Mouse (Mus musculus): ENCODE measurements at regions not wholly inside any gene's neighbourhood (a gene's known extent, or its start where the extent isn't known, plus 50 kb on each side); places are given as distances from the start of the nearest gene placed in this dataset.

- TF ChIP-seq TAL1 (IDR thresholded peaks at IDR 0.05; ENCODE audit: low read length) (no peak), UBTF (IDR thresholded peaks at IDR 0.05; ENCODE audit: borderline replicate concordance, insufficient read depth, low read depth, low read length) (no peak), EP300 (IDR thresholded peaks at IDR 0.05; ENCODE audit: low read depth in 1 of 2, low read length in 2 of 2) (no peak), ETS1 (IDR thresholded peaks at IDR 0.05; ENCODE audit: low read depth, low read length) (no peak), HCFC1 (IDR thresholded peaks at IDR 0.05; ENCODE audit: low read depth, low read length) (no peak), ELF1 (IDR thresholded peaks at IDR 0.05; ENCODE audit: low read depth, low read length) (no peak), MEF2A (IDR thresholded peaks at IDR 0.05; ENCODE audit: extremely low read depth, insufficient replicate concordance, low read depth, low read length, poor library complexity, severe bottlenecking) (no peak), JUND (IDR thresholded peaks at IDR 0.05; ENCODE audit: low read depth, low read length) (no peak), MAFK (IDR thresholded peaks at IDR 0.05; ENCODE audit: borderline replicate concordance, low read depth, low read length) (no peak), POLR2AphosphoS2 (IDR thresholded peaks at IDR 0.05; ENCODE audit: low read length) (no peak), GATA1 (IDR thresholded peaks at IDR 0.05; ENCODE audit: low read depth, low read length) (no peak), CTCF (IDR thresholded peaks at IDR 0.05 in 2 of 3, conservative IDR thresholded peaks at IDR 0.05 in 1 of 3; ENCODE audit: control insufficient read depth in 1 of 3, insufficient read depth in 1 of 3, low read depth in 2 of 3, low read length in 3 of 3, poor library complexity in 1 of 3, severe bottlenecking in 1 of 3) (no peak), POLR2A (IDR thresholded peaks at IDR 0.05; ENCODE audit: control insufficient read depth in 1 of 2, insufficient read depth in 1 of 2, low read depth in 1 of 2, low read length in 2 of 2, poor library complexity in 1 of 2) (no peak), BHLHE40 (IDR thresholded peaks at IDR 0.05; ENCODE audit: borderline replicate concordance, low read depth, low read length) (no peak)
Measured at GRCm38 (mm10) chr2:106623680-106624079, 69.4 kb upstream of the Mpped2 start.
